Mouse (Mus musculus) midbrain, embryonic 12.5 days (tissue): ENCODE results near the gene Morc1. TPM values are rescaled to one million over a fixed set of nuclear protein-coding genes. Genes with fewer than 3 reads are reported as not detected.

Experiments used
- ATAC-seq: fragments of 200-750 bp; cut with Nextera tagmentation; 2 replicates; pipeline ENCODE4 v1.8.0; 2017; ENCODE audit warnings: low read depth, moderate TSS enrichment, moderate library complexity; ENCODE audit not compliant: low FRiP score
- H3K27ac ChIP-seq: fragments of 300-500 bp; sonication (generic); replicated peaks from 2 replicates; pipeline ENCODE4 v1.5.1; 2016; ENCODE audit warnings: mild to moderate bottlenecking
- H3K27me3 ChIP-seq: fragments of 300-500 bp; sonication (generic); 2 replicates; pipeline ENCODE4 v1.6.1; 2016; ENCODE audit warnings: mild to moderate bottlenecking
- H3K36me3 ChIP-seq: fragments of 300-500 bp; sonication (generic); 2 replicates; pipeline ENCODE4 v1.6.1; 2016
- H3K4me1 ChIP-seq: fragments of 300-500 bp; sonication (generic); 2 replicates; pipeline ENCODE4 v1.6.1; 2016
- H3K4me2 ChIP-seq: fragments of 300-500 bp; sonication (generic); replicated peaks from 2 replicates; pipeline ENCODE4 v1.6.1; 2016; ENCODE audit warnings: mild to moderate bottlenecking, moderate library complexity
- H3K4me3 ChIP-seq: fragments of 300-500 bp; sonication (generic); 2 replicates; pipeline ENCODE4 v1.5.1; 2016; ENCODE audit warnings: mild to moderate bottlenecking
- H3K9ac ChIP-seq: fragments of 300-500 bp; sonication (generic); replicated peaks from 2 replicates; pipeline ENCODE4 v1.6.1; 2016; ENCODE audit warnings: mild to moderate bottlenecking, moderate library complexity
- H3K9me3 ChIP-seq: fragments of 300-500 bp; sonication (generic); 2 replicates; pipeline ENCODE4 v1.6.1; 2016; ENCODE audit warnings: mild to moderate bottlenecking
- WGBS: fragments of 180-500 bp; shearing (Covaris S2); methylation state at CpG from one replicate; pipeline ENCODE4 v1.1.7; 2016; 5-methylcytosine and 5-hydroxymethylcytosine counted together
- polyA plus RNA-seq: library from polyadenylated mRNA; unstranded; fragments of >200 nt; fragmentation: Nextera tagmentation; extraction: Ambion mirVana; gene quantifications from 2 replicates; pipeline ENCODE4 v1.2.1, GENCODE M21; 2016

Morc1 gene
- polyA plus RNA-seq, 1 experiment from 2014 or later, result not detected

- H3K27ac ChIP-seq, result no peak overlapping the region
- no peak for ATAC-seq
- 78% methylated on average over 5 of the region's 5 CpGs for WGBS
Measured at GRCm38 (mm10) chr16:48671696-48672095, 240.7 kb downstream of the Morc1 start.

DNA sequence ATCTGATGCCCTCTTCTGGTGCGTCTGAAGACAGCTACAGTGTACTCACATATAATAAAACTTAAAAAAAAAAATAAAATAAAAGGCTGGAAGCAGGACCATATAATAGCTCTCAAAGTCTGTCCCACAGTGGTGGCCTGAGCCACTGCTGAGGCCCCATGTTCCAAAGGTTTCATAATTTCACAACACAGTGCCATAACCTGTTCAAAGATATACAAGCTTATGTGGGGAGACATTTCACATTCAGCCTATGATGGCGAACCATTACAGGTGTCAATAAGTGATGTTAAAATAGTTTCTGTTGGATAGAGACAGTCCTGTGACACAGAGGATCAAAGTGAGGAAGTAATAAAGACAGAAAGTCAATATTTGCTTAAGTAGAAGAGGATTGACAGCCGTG, 241.6 kb downstream of the Morc1 start:
- no peak for ATAC-seq
- Histone ChIP-seq H3K9me3 (no peaks in the 10 kb centered on the region), H3K4me3 (no peak overlapping the region), H3K4me2 (no peak overlapping the region), H3K27ac (no peak overlapping the region), H3K36me3 (no peaks in the 10 kb centered on the region), H3K4me1 (no peaks in the 10 kb centered on the region), H3K9ac (no peak overlapping the region), H3K27me3 (no peaks in the 10 kb centered on the region)
- 82% methylated on average over 3 of the region's 3 CpGs for WGBS

More at GRCm38 (mm10) chr16:48671696-48672095, 240.7 kb downstream of the Morc1 start:
- H3K36me3 ChIP-seq, result no peaks in the 10 kb centered on the region
- H3K4me2 ChIP-seq, result no peak overlapping the region
- no peaks in the 10 kb centered on the region for H3K4me1 ChIP-seq
- no peak overlapping the region for H3K9ac ChIP-seq
- H3K9me3 ChIP-seq, result no peaks in the 10 kb centered on the region
- no peaks in the 10 kb centered on the region for H3K27me3 ChIP-seq
- no peak overlapping the region for H3K4me3 ChIP-seq

GRCm38 (mm10) chr16:48675607-48676006, 244.6 kb downstream of the Morc1 start:
- 24% methylated on average over 10 of the region's 10 CpGs for WGBS
- Histone ChIP-seq H3K9me3 (no peaks in the 10 kb centered on the region), H3K9ac (no peak overlapping the region), H3K27ac (no peak overlapping the region), H3K4me3 (no peak overlapping the region), H3K4me2 (no peak overlapping the region), H3K27me3 (no peaks in the 10 kb centered on the region), H3K36me3 (no peaks in the 10 kb centered on the region), H3K4me1 (no peaks in the 10 kb centered on the region)
- peak; percentile 85 for ATAC-seq

DNA sequence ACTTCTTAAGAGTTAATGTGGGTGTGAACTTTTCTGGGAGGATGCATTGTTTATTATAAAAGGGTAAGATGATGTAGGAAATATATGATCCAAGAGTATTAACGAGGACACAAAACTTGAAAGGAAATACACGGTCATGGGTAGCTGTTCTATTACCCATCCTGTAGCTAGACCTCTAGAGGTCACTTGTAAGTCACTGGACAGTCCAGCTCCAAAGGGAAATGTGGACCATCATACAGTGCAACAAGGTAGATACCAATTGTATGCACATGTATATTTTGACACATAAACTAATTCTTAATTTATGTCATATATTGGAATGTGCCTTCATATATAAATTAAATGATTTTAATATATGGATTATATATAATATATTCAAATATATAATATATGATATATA, 245.2 kb downstream of the Morc1 start:
- Histone ChIP-seq H3K4me1 (no peaks in the 10 kb centered on the region), H3K9ac (no peak overlapping the region), H3K27me3 (no peaks in the 10 kb centered on the region), H3K4me3 (no peak overlapping the region), H3K4me2 (no peak overlapping the region), H3K27ac (no peak overlapping the region), H3K9me3 (no peaks in the 10 kb centered on the region), H3K36me3 (no peaks in the 10 kb centered on the region)
- WGBS, result 83% methylated on average over 2 of the region's 2 CpGs
- ATAC-seq, result peak; percentile 64; the same call in 1 of the 2 replicates

GRCm38 (mm10) chr16:48677381-48677780, 246.3 kb downstream of the Morc1 start:
- WGBS, result 88% methylated on average over 5 of the region's 5 CpGs

GRCm38 (mm10) chr16:48678029-48678428, 247.0 kb downstream of the Morc1 start:
- 86% methylated on average over 1 of the region's 1 CpGs for WGBS
- H3K27ac ChIP-seq, result no peak overlapping the region
- no peak for ATAC-seq
- no peaks in the 10 kb centered on the region for H3K4me1 ChIP-seq
- H3K4me3 ChIP-seq, result no peak overlapping the region
- H3K9ac ChIP-seq, result no peak overlapping the region
- no peaks in the 10 kb centered on the region for H3K36me3 ChIP-seq
- no peak overlapping the region for H3K4me2 ChIP-seq
- H3K9me3 ChIP-seq, result no peaks in the 10 kb centered on the region
- H3K27me3 ChIP-seq, result no peaks in the 10 kb centered on the region

More at GRCm38 (mm10) chr16:48677381-48677780, 246.3 kb downstream of the Morc1 start:
- H3K9me3 ChIP-seq, result no peaks in the 10 kb centered on the region
- H3K4me2 ChIP-seq, result no peak overlapping the region
- H3K4me3 ChIP-seq, result no peak overlapping the region
- no peak overlapping the region for H3K9ac ChIP-seq
- H3K27ac ChIP-seq, result no peak overlapping the region
- no peaks in the 10 kb centered on the region for H3K27me3 ChIP-seq
- no peaks in the 10 kb centered on the region for H3K36me3 ChIP-seq
- no peaks in the 10 kb centered on the region for H3K4me1 ChIP-seq
- no peak for ATAC-seq

Other genes with a start within 250 kb of the Morc1 start
- gene Dppa4, start 147.5 kb upstream of the Morc1 start, polyA plus RNA-seq, result not detected in 2 replicates
- gene Dppa2, start 127.3 kb upstream of the Morc1 start, polyA plus RNA-seq, result not detected in 2 replicates
- gene Gm5485, start 18.8 kb upstream of the Morc1 start, polyA plus RNA-seq, result not detected in 2 replicates